Mouse (Mus musculus): ENCODE data around the gene Pip5k1b.

GRCm38 (mm10) chr19:24434291-24434690 lies 121.4 kb downstream of the Pip5k1b start:
- TF ChIP-seq CTCF (IDR thresholded peaks at IDR 0.05) (no peak), EP300 (IDR thresholded peaks at IDR 0.05; ENCODE audit: insufficient read depth, low read depth, low read length) (no peak)
